Mouse (Mus musculus): ENCODE measurements around the gene Xlr3a.
A peak's percentile ranks its signal among the peaks of the same experiment; 100 is the strongest.
"Not testable (repeated sequence)": the region's sequence is repeated elsewhere in the genome, so short reads cannot be mapped to it uniquely, and the experiment has no call there.

Gene Xlr3a

DNA sequence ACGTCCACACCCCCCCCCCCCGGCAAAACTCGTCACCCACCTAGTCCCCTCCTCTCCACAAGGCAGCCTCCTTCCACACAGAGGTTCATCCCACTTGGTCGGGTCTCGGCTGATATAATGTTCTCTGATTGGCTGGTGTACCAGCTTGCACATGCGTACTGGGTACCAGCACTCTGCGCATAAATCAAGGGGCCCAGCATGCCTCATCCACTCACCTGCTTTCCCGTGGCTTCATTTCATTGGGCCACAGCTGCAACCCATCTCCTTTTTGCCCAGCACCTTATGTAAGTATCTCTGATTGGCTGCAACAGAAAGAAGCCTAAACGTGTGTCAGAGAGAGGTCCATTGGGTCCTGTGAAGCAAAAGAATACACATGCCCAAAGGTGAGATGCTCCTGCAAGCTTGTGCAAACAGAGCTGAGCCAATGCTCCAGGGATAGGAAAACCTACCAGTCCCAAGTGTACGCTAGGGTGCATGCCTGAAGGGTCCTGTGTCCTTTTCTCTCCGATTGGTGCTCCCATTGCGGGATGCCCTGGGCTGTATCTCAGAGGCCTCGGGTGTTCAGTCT lies at the start of gene Xlr3a:
Gene Xlr3a, minus strand, starts transcription at position 155 of the 568 bp plus-strand sequence.
- peak; percentile 50 for DNase-seq

DNA sequence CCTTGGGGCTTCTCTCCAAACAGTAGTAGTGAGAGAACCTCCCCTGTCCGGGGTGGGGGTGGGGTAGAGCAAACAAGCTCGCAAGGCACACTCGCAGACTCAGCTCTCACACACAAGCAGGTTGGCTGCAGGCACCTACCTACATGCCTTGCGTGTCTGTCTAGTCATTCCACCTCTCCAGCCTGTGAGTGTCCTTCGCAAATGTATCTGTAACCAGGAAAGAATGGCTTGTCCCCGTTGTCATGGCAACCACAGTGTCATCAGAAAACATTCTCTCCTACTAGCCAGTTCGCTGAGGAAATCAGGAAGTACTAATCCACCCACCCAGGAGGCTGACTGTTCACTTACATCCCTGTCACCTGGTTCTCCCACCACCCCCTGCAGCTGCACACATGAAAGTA lies 46.3 kb upstream of the Xlr3a start:
- DNase-seq: not testable (repeated sequence)

DNA sequence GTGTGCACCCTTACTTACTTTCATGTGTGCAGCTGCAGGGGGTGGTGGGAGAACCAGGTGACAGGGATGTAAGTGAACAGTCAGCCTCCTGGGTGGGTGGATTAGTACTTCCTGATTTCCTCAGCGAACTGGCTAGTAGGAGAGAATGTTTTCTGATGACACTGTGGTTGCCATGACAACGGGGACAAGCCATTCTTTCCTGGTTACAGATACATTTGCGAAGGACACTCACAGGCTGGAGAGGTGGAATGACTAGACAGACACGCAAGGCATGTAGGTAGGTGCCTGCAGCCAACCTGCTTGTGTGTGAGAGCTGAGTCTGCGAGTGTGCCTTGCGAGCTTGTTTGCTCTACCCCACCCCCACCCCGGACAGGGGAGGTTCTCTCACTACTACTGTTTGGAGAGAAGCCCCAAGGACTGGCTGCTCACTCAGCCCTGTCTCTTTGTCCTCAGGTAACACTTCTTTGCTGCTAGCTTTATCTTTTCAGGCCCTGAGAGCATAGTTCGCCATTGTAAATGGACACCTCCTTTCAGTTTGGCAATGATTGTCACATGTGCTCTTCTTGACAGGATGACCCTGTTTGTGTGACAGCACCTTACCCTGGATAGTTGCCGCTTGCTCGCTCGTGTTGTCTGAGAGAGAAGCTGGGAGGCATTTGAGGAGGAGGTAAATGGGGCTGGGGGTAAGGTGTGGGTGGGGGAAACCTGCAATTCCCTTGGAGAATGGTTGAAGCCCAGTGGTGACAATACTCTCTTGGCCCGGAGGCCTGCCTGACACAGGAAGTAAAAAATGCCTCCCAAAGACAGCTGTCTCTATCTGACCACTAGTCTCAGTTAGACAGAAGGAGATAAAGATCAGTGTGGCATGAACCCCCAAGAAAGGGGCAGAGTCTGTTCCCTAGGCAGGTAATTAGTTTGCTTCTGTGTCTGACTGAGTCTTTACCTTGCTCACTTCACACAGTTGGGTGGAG lies 26.2 kb upstream of the Xlr3a start:
- not testable (repeated sequence) for DNase-seq

DNA sequence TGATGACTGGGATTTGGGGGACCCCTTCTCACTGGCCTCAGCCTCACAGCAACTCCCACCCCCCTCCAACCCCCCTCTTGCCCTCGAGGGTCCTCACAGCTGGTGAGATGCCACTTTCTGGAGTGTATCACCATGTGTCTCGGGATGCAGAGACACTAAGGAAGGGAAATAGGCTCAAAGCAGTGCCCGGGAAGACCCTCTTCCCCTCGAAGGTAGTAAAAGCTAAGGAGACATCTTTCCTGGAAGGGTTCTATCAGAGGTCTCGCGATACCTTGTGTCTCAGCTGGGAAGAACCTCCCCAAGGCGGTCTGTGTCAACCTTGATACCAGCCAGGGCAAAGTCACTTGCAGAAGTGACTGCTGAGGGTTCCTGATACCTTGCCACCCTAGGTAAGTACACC lies 19.9 kb upstream of the Xlr3a start, which contains the start of gene Gm14685:
Gene Gm14685, plus strand, starts transcription at position 301 of the 400 bp plus-strand sequence.
- not testable (repeated sequence) for DNase-seq

DNA sequence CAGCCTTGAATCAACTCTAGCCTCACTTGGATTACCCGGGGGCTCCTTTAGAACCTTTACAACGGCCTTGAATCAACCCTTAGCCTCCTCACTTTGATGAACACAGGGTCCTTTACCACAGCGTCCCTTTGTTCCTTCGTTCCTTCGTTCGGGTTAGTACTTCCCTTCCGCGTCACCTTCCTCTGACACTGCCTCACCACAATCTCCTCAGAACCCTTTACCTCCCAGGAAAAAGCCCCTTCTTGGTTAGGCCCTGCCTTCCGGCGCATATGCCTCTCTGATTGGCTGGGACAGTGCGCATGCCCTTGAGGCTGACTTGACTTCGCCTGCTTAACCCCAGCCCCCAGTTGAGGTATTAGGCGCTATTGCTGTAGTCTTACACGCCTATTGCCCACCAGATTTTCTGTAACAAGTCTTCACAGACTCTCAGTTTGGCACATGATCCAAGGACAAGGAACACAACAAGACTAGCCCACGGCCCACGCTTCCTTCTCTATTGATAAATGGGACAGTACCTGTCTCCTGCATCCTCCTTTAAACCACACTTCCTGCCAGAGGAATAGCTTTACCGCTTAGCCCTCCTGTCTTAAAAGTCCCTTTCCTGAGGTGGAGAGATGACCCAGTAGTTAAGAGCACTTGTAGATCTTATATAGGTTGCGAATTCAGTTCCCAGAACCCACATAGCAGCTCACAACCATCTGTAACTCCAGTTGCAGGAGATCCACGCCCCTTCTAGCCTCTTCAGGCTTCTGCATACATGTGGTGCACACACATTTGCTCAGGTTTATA lies 14.4 kb downstream of the Xlr3a start, which contains the start of gene Xlr4a:
Gene Xlr4a, minus strand, starts transcription at position 212 of the 789 bp plus-strand sequence.
- DNase-seq: not testable (repeated sequence)

DNA sequence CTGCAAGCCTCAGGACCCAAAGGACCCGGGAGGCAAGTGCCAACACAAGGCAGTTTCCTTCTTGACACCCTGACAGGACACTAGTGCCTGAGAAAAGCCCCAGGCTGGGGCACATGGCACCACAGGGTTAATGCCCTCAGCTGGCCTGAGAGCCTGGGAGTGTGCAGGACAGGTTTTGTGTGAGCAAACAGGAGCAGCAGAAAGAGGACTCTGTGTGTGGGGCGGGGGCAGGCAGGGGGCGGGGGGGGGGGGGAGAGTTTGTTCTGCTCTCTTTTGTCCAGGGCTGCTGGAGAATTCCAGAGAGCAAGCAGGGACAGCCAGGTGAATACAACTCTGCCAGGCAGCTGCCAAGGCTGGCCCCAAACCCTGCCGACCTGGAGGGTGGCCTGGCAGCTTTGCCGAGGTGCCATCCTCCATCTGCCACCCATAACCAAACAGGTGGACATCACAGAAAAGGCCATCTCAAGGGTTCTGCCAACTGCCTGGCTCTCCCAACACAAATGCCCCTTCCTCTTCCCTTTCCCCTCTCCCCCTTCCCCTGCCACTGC lies 30.1 kb downstream of the Xlr3a start:
- DNase-seq: peak; percentile 40

DNA sequence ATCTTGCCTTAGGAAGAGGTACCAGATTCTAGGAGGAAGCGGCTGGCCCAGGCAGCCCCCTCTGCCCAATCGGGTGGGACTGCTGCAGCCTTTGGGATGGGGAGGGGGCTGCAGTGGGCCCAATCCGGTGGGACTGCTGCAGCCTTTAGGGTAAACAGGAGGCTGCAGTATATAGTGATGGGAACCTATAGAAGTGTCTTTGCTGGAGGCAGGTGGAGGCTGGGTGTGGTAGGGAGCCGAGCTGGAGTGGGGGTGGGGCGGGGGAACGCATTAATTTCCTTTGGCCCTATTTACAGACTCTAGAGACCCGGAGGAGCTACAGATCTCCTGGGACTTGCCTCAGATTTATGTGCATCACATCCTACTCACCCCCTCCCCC lies 32.5 kb downstream of the Xlr3a start, which contains the start of gene Pnma3:
Gene Pnma3, plus strand, starts transcription at position 373 of the 379 bp plus-strand sequence.
- peak; percentile 21 for DNase-seq

DNA sequence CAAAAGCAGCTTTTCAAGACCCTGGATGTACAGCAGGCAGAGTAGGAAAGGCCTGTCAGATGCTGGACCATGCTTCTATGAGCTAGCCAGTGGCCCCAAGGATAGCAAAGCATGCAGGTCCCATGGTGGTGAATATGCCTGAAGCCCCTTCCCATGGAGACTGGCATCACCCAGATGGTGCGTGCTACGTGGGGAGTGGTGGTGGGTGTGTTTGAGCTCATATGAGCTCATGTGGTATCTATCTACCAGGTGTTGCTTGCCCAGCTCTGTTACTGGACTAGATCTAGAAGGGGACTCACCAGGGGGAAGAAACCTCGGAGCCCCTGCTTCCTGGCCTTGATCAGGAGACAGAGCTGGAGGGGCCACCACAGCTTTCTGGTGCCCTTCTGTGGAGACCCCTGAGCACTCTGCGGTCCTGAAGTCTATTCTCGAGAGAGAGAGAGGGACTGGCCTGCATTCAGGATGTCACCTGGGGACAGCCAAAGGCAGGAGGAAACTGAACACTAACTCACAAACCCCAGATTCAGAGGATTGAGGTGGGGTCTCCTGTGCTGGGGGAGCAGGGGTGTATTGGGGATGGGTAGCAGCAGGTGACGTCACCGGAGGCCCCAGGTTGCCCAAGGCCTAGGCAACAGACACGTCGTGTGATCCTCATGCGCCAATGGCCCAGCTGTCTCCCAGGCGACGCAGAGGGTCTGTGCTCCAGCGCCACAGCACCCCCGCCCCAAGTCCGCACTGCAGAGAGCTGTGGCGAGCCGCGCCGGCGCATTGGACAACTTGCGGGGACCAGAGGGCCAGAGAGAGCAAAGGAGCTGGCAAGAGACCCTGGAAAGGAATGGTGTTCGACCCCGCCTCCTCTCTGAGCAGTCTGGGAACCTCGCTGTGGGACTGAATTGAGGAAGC lies 33.1 kb downstream of the Xlr3a start:
- peak; percentile 44 for DNase-seq

DNA sequence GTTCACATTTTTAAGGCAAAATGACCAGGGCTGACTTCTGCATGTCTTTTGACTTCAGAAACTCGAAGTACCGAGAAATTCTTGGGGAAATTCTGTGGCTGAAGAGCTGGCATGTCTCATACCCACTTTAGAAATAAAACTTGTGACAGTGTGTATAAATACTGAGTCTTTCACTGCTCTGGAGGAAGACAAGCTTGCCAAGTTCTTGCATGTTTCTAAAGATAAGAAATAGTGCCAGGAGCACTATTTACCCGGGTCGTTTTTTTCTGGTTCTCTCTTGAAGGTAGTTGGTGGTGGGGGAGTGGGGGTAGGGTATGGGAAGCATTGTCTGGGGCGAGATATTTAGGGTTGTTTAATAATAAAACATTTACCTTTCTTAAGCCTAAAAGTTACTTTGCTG lies 34.6 kb downstream of the Xlr3a start:
- no peak for DNase-seq

DNA sequence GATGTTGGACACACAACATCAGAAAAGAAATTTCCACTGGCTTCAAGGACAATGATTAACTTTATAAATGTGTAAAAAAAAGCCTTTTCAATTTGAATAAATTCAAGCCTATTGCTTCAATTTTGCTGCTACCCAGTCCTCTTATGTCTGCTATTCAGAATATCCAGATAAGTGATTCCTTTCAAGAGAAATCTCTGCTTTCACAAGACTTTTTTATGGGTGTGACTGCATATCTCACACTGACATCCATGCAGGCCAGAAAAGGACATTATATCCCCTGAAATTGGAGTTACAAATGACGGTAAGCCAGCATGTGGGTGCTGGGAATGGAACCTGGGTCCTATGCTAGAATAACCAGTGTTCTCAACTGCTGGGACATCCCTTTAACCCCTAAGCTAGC lies 35.4 kb downstream of the Xlr3a start:
- no peak for DNase-seq

DNA sequence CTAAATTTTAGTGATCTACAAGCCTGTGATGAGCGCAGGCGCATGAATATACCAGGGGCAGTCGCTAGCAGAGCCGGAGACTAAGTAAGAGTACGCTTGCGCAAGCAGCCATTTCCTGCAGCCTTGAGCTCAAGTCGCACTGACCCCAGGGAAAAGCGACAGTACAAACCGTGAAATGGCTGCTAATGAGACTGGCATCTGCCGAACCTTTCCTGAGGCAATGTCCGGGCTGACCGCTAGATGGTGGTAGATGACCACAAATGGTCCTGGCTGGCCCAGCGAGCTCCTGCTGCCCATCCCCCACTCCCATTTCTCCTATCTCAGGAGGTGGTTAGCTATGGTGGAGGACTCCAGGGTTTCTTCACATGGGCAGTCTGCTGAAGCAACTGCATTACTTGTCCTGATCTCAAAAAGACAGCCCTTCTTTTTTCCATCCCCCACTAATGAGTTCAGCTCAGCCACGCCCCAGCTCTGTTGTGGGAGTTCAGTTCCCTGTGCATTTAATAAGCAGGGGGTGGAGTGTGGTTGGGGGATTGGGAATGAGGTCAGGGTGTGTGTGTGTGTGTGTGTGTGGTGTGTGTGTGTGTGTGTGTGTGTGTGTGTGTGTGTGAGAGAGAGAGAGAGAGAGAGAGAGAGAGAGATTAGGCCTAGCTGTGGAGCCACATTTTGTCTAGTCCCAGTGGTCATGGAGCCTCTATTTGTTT lies 42.9 kb downstream of the Xlr3a start:
- peak; percentile 91 for DNase-seq

DNA sequence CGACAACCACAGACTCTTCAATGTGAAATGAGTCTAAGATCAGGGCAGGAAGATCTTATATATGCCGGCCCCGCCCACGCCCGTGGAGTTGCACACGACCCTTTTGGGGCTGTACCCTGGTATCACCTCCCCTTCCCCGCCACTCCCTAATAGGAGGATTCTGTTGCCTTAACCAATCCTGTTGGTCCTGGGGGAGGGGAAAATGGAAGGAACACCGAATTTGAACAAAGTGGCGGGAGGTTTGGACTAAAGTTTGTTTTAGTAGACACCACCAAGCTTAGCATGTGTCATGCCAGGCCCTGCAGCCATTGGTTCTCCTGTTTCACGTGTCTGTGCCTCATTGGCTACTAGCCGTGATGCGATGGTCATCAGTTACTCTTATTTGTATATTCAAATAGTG lies 57.2 kb downstream of the Xlr3a start:
- DNase-seq: no peak

DNA sequence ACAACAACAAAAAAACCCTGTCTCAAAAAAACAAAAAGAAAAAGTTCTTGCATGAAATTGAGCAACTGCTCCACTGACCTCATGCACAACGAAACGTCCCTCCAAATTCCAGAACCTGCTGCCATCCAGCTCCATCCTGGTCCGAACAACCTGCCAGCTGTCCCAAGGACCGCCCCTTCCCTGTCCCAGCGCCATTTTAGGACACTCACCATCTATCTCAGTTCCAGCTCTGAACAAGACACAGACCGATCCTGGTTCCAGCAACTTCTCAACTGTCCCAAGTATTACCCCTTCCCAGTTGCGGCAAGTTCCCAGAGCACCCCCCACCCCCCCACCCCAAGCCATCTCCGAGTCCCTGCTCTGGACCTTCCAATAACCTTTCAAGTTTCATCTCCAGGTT lies 58.1 kb downstream of the Xlr3a start:
- DNase-seq: no peak

DNA sequence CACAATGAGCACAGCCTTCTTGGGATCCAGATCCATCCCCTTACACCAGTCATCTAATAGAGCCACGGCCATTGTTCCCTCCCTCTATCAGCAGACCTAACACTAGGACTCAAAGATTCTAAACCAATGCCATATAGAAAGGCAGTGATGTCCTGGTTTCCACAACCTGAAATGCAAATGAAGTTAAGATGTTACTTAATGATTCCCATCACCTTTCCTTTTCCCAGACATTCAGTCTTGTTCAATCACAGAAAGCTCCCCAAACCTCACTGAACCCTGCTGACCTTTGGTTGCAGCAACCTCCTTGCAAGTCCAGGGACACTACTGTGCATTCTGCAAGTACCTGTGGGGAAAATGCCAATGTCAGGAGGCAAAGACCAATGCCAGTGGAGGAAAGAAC lies 59.9 kb downstream of the Xlr3a start, which contains the start of gene Pnma5:
Gene Pnma5, minus strand, starts transcription at position 101 of the 400 bp plus-strand sequence.
- DNase-seq: no peak
